Mouse (Mus musculus) midbrain, embryonic 11.5 days (tissue): Measurements from ENCODE around the gene Pnrc2. TPM values are rescaled to one million over a fixed set of nuclear protein-coding genes. Genes with fewer than 3 reads are reported as not detected.

Experiments
- ATAC-seq: fragments of 200-750 bp; cut with Nextera tagmentation; 2 replicates; pipeline ENCODE4 v1.8.0; 2017; ENCODE audit warnings: moderate TSS enrichment, moderate library complexity; ENCODE audit not compliant: low FRiP score
- DNase-seq: peaks from one replicate; pipeline ENCODE4 v3.0.0; 2015; ENCODE audit warnings: low spot score; ENCODE audit errors: missing footprints
- H3K27ac ChIP-seq: fragments of 300-500 bp; sonication (generic); 2 replicates; pipeline ENCODE4 v1.5.1; 2014; ENCODE audit warnings: low read depth, low read length
- H3K27me3 ChIP-seq: fragments of 300-500 bp; sonication (generic); 2 replicates; pipeline ENCODE4 v1.6.1; 2014; ENCODE audit warnings: mild to moderate bottlenecking, low read length, moderate library complexity, mixed read lengths; ENCODE audit not compliant: control insufficient read depth, insufficient read depth
- H3K36me3 ChIP-seq: fragments of 300-500 bp; sonication (generic); 2 replicates; pipeline ENCODE4 v1.6.1; 2014; ENCODE audit warnings: mild to moderate bottlenecking, low read length, moderate library complexity, mixed read lengths; ENCODE audit not compliant: control insufficient read depth, insufficient read depth
- H3K4me1 ChIP-seq: fragments of 300-500 bp; sonication (generic); 2 replicates; pipeline ENCODE4 v1.6.1; 2014; ENCODE audit warnings: low read length; ENCODE audit not compliant: control insufficient read depth, insufficient read depth
- H3K4me2 ChIP-seq: fragments of 300-500 bp; sonication (generic); 2 replicates; pipeline ENCODE4 v1.6.1; 2014; ENCODE audit warnings: mild to moderate bottlenecking, moderate library complexity
- H3K4me3 ChIP-seq: fragments of 300-500 bp; sonication (generic); 2 replicates; pipeline ENCODE4 v1.5.1; 2014; ENCODE audit warnings: low read depth, low read length
- H3K9ac ChIP-seq: fragments of 300-500 bp; sonication (generic); 2 replicates; pipeline ENCODE4 v1.6.1; 2014; ENCODE audit warnings: low read length
- H3K9me3 ChIP-seq: fragments of 300-500 bp; sonication (generic); 2 replicates; pipeline ENCODE4 v1.6.1; 2016; ENCODE audit warnings: low read length; ENCODE audit not compliant: control insufficient read depth
- WGBS: fragments of 180-500 bp; shearing (Covaris S2); extraction: QIAGEN DNeasy Blood & Tissue Kit; methylation state at CpG from one replicate; pipeline ENCODE4 v1.1.7; 2014; 5-methylcytosine and 5-hydroxymethylcytosine counted together
- polyA plus RNA-seq: library from polyadenylated mRNA; unstranded; fragments of >200 nt; fragmentation: Nextera tagmentation; extraction: Ambion mirVana; gene quantifications from 2 replicates; pipeline ENCODE4 v1.2.1, GENCODE M21; 2014

Gene Pnrc2
- polyA plus RNA-seq, 1 experiment from 2014 or later = 258 TPM

DNA sequence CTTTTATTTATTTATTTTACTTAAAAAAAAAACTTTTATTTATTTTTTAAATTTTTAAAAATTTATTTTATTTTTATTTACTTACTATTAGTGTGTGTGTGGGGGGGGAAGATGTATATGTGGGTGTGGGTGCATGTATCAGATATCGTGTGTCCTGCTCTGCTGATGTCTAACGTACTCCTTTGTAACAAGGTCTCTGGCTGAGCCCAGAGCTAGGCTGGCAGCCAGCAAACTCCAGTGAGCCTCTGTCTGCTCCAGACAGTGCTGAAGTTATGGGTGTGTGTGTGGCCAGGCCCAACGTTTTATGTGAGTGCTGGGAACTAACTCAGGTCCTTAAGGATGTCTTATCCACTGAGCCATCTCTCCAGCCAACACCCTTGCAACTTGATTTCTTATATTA lies 38.5 kb upstream of the Pnrc2 start:
- DNase-seq = no peak
- no peak overlapping the region for H3K4me3 ChIP-seq
- H3K4me1 ChIP-seq = peaks cover 3% of the 10 kb centered on the region; the same call in 1 of the 2 replicates
- no peaks in the 10 kb centered on the region for H3K9me3 ChIP-seq
- WGBS = 80% methylated on average over 3 of the region's 3 CpGs
- H3K4me2 ChIP-seq = no peak overlapping the region
- ATAC-seq = no peak
- no peak overlapping the region for H3K9ac ChIP-seq
- H3K27me3 ChIP-seq = no peaks in the 10 kb centered on the region
- no peaks in the 10 kb centered on the region for H3K36me3 ChIP-seq
- peak overlapping the region; percentile 75; the same call in 1 of the 2 replicates for H3K27ac ChIP-seq

DNA sequence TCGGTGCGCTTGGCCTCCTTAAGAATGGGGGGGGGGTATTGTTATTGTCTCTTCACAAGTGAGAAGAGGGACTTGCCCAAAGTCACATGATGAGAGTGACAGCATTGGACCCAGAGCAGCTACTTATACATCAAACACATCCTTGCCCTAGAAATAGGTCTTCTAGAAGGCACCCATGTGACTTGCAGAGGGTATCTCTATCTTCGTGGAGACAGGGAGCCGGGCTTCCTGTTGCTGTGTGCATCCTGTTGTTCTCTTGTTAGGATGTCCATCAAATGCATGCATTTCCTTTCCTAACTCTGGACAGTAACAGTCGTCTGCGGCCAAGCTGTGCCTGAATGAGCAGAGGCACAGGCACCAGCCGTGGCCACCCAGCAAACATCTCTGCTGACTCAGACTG lies 37.9 kb upstream of the Pnrc2 start:
- 77% methylated on average over 7 of the region's 7 CpGs for WGBS

DNA sequence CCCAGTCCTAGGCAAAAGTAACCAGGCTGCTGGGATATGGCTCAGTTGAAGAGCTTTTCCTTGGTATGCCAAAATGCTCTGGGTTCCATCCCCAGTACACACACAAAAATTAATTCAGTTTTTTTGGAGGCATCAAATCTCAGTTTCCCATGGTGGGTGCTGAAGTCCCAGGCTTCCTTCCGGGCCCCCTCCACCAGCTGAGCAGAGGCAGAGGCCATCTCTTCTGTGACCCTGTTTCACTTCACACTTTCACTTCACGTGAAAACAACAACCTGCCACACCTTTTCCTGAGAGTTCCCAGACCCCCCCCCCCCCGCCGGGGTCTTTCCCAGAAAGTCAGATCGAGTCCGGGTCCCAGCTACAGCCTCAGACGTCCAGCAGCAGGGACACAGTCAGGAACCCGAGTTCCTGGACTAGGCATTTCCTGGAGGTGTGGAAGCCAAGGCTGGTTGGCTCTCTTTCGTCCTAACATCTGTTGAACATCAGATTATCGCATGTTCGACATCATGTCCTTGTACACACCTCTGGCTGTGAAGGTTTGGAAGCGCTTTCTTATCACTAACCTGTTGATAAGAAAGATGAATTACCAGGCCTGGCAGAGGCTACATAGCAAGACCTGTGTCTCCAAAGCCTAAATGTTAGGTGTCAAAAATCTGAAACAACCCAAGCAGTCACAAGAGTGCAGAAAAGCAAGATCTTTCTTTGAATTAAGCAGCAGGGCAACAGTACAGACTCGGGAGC lies 35.8 kb upstream of the Pnrc2 start:
- peaks cover 3% of the 10 kb centered on the region; the same call in 1 of the 2 replicates for H3K4me1 ChIP-seq
- no peak overlapping the region for H3K4me3 ChIP-seq
- no peak for DNase-seq
- ATAC-seq = no peak
- H3K27ac ChIP-seq = no peak overlapping the region
- H3K36me3 ChIP-seq = no peaks in the 10 kb centered on the region
- 78% methylated on average over 13 of the region's 13 CpGs for whole genome bisulfite sequencing
- no peak overlapping the region for H3K4me2 ChIP-seq
- no peak overlapping the region for H3K9ac ChIP-seq
- no peaks in the 10 kb centered on the region for H3K9me3 ChIP-seq
- no peaks in the 10 kb centered on the region for H3K27me3 ChIP-seq

More for the DNA sequence above, 37.9 kb upstream of the Pnrc2 start:
- H3K4me1 ChIP-seq = peaks cover 3% of the 10 kb centered on the region; the same call in 1 of the 2 replicates
- DNase-seq = no peak
- no peak overlapping the region for H3K4me3 ChIP-seq
- H3K27me3 ChIP-seq = no peaks in the 10 kb centered on the region
- no peaks in the 10 kb centered on the region for H3K36me3 ChIP-seq
- H3K4me2 ChIP-seq = no peak overlapping the region
- H3K9ac ChIP-seq = no peak overlapping the region
- ATAC-seq = no peak
- no peak overlapping the region for H3K27ac ChIP-seq
- H3K9me3 ChIP-seq = no peaks in the 10 kb centered on the region

DNA sequence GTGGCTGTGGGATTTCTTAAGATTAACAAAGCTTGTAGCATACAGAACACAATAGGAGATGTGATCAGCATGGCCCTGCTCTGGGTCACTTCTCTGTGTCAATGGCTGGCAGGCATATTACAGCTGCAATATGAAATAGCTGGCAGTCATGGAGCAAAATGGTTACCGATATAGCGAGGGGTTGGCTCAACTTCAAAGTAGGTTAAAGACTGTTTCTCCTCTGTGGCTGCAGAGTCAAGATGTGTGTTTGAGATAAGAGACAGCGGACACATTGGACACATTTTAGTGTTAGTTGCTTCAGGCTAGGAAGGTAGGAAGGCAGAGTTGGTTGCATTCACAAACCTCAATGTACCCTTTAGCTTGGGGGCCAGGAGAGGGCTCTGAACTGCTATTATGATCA lies 33.0 kb upstream of the Pnrc2 start:
- no peak overlapping the region for H3K9ac ChIP-seq
- ATAC-seq = no peak
- DNase-seq = no peak
- H3K4me2 ChIP-seq = no peak overlapping the region
- no peak overlapping the region for H3K27ac ChIP-seq
- 87% methylated on average over 3 of the region's 3 CpGs for WGBS
- H3K9me3 ChIP-seq = no peaks in the 10 kb centered on the region
- H3K27me3 ChIP-seq = no peaks in the 10 kb centered on the region
- H3K4me1 ChIP-seq = no peaks in the 10 kb centered on the region
- H3K36me3 ChIP-seq = no peaks in the 10 kb centered on the region
- H3K4me3 ChIP-seq = no peak overlapping the region

DNA sequence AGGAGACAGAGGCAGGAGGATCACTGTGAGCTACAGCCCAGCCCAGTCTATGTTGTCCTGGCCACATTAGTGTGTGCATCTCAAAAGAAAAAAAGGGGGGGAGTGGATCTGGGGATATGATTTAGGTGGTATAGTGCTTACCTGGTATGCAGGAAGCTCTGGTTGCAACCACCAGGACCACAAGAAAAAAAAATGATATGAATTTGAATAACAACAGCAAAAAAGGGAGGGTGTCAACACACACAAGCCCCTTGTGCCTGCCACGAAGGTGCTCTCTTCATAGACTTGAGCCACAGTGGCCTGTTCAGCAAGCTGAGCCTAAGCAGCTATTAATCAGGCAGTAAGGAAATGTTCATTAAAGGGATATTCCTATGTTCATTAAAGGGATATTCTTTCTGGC lies 31.2 kb upstream of the Pnrc2 start:
- H3K4me3 ChIP-seq = no peak overlapping the region
- H3K4me2 ChIP-seq = no peak overlapping the region
- H3K27ac ChIP-seq = no peak overlapping the region
- H3K4me1 ChIP-seq = no peaks in the 10 kb centered on the region
- DNase-seq (no peak), ATAC-seq (no peak)
- WGBS = 62% methylated on average over 1 of the region's 1 CpGs
- H3K9me3 ChIP-seq = no peaks in the 10 kb centered on the region
- H3K36me3 ChIP-seq = no peaks in the 10 kb centered on the region
- H3K9ac ChIP-seq = no peak overlapping the region
- no peaks in the 10 kb centered on the region for H3K27me3 ChIP-seq

DNA sequence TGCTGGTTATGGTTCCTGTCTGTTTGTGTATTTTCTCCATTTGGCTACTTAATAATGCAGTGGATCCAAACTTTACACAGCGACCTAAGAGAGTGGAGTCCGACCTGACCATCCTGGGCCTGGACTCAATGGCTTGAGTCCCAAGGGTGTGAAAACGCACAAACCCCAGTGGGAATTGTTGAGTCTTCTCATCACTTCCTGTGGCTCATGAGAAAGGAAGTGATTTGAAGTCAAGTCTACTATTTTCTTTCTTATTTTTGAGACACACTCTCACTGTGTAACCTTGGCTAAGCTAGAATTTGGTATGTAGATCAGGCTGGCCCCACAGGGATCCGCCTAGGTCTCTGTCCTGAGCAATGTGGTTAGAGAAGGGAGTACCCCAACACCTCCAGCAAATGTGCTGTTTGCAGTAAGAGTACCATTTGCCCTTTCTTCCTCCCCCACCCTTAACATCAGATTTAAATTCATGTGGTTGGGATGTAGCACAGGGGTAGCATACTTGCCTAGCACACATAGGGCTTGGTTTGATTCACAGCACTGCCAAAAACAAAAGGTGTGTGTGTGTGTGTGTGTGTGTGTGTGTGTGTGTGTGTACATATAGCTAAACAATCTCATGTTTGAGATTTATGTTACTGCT lies 29.1 kb upstream of the Pnrc2 start:
- DNase-seq (no peak), ATAC-seq (no peak)
- no peak overlapping the region for H3K27ac ChIP-seq
- no peak overlapping the region for H3K4me3 ChIP-seq
- 84% methylated on average over 4 of the region's 4 CpGs for WGBS
- no peaks in the 10 kb centered on the region for H3K27me3 ChIP-seq
- no peaks in the 10 kb centered on the region for H3K4me1 ChIP-seq
- H3K4me2 ChIP-seq = no peak overlapping the region
- no peaks in the 10 kb centered on the region for H3K36me3 ChIP-seq
- no peaks in the 10 kb centered on the region for H3K9me3 ChIP-seq
- no peak overlapping the region for H3K9ac ChIP-seq

DNA sequence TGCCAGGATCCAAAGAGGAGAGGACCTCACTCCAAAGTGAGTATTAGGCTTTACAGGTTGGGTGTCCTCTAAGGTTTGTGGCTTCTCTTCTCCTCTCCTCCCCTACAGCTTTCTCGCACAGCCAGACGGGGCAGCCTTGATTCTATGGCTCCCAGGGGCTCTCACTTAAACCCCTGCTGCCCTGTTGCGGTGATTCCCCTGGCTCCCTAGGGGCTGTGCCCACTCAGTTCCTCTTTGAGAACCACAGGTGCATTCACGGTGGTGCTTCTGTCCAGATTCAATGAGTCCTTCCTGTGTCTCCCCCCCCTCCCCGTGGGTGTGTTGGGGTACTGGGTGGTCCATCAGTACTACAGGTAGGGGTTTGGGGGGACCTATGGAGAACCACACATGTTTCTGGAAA lies 26.4 kb upstream of the Pnrc2 start:
- H3K27ac ChIP-seq = no peak overlapping the region
- H3K27me3 ChIP-seq = no peaks in the 10 kb centered on the region
- H3K4me2 ChIP-seq = no peak overlapping the region
- no peak overlapping the region for H3K9ac ChIP-seq
- ATAC-seq (no peak), DNase-seq (no peak)
- H3K36me3 ChIP-seq = no peaks in the 10 kb centered on the region
- WGBS = 83% methylated on average over 5 of the region's 5 CpGs
- no peaks in the 10 kb centered on the region for H3K9me3 ChIP-seq
- no peaks in the 10 kb centered on the region for H3K4me1 ChIP-seq
- no peak overlapping the region for H3K4me3 ChIP-seq

- H3K36me3 ChIP-seq = no peaks in the 10 kb centered on the region
- no peaks in the 10 kb centered on the region for H3K9me3 ChIP-seq
- no peak overlapping the region for H3K9ac ChIP-seq
- DNase-seq (no peak), ATAC-seq (no peak)
- 84% methylated on average over 7 of the region's 7 CpGs for WGBS
- H3K4me2 ChIP-seq = no peak overlapping the region
- no peaks in the 10 kb centered on the region for H3K4me1 ChIP-seq
- H3K27me3 ChIP-seq = no peaks in the 10 kb centered on the region
- H3K4me3 ChIP-seq = no peak overlapping the region
- H3K27ac ChIP-seq = no peak overlapping the region
Measured at GRCm38 (mm10) chr4:135899050-135899448, 25.4 kb upstream of the Pnrc2 start.

- WGBS = 84% methylated on average over 9 of the region's 9 CpGs
Measured at GRCm38 (mm10) chr4:135898380-135899049, 24.9 kb upstream of the Pnrc2 start.

More at GRCm38 (mm10) chr4:135898380-135899049, 24.9 kb upstream of the Pnrc2 start:
- no peaks in the 10 kb centered on the region for H3K4me1 ChIP-seq
- H3K4me2 ChIP-seq = no peak overlapping the region
- no peaks in the 10 kb centered on the region for H3K27me3 ChIP-seq
- no peak for ATAC-seq
- H3K27ac ChIP-seq = no peak overlapping the region
- no peak overlapping the region for H3K4me3 ChIP-seq
- no peaks in the 10 kb centered on the region for H3K36me3 ChIP-seq
- H3K9me3 ChIP-seq = no peaks in the 10 kb centered on the region
- DNase-seq = no peak
- no peak overlapping the region for H3K9ac ChIP-seq
